Mouse (Mus musculus) CH12.LX (cell line): ENCODE results near the gene Afg1l. TPM values are rescaled to one million over a fixed set of nuclear protein-coding genes. Genes with fewer than 3 reads are reported as not detected.

ENCODE experiments used
- DNase-seq: peaks from one replicate; pipeline ENCODE4 v3.0.0-alpha.2; 2013; ENCODE audit errors: extremely low read depth
- H3K27ac ChIP-seq: 2 replicates; pipeline ENCODE4 v1.5.1; 2012; ENCODE audit warnings: low read depth, mild to moderate bottlenecking, control low read depth, moderate library complexity; ENCODE audit not compliant: insufficient read depth
- H3K27me3 ChIP-seq: replicated peaks from 2 replicates; pipeline ENCODE3; 2012; ENCODE audit warnings: inconsistent platforms
- H3K36me3 ChIP-seq, 2 experiments: replicated peaks in 1 of 2; 2 replicates each; pipeline versions ENCODE3 to v1.6.1; 2012; ENCODE audit warnings: inconsistent platforms in 1 of 2, low read length in 1 of 2, mild to moderate bottlenecking in 1 of 2, mixed read lengths in 1 of 2, moderate library complexity in 1 of 2; ENCODE audit not compliant: control insufficient read depth in 1 of 2, insufficient read depth in 1 of 2
- H3K4me1 ChIP-seq, 2 experiments: 2 replicates each; pipeline ENCODE4 v1.6.1; 2012; ENCODE audit warnings: inconsistent platforms in 1 of 2, moderate library complexity in 1 of 2; ENCODE audit not compliant: insufficient read depth in 2 of 2, control insufficient read depth in 1 of 2
- H3K4me2 ChIP-seq: 2 replicates; pipeline ENCODE4 v1.6.1; 2012; ENCODE audit warnings: low read depth, mild to moderate bottlenecking, control low read depth; ENCODE audit not compliant: poor library complexity, insufficient read depth, severe bottlenecking
- H3K4me3 ChIP-seq, 3 experiments: fragments of 150-350 bp in 1 of 3; sonication (generic) in 1 of 3; replicated peaks in 1 of 3; 2 replicates each; pipeline versions ENCODE3 to v1.5.1; 2011 to 2012; ENCODE audit warnings: low read depth in 2 of 3, low read length in 2 of 3, mild to moderate bottlenecking in 2 of 3, moderate library complexity in 2 of 3, control low read depth in 1 of 3, improper control_type of control experiment in 1 of 3, inconsistent platforms in 1 of 3, mixed read lengths in 1 of 3; ENCODE audit not compliant: poor library complexity in 1 of 3
- H3K79me2 ChIP-seq: replicated peaks from 2 replicates; pipeline ENCODE4 v1.6.1; 2012; ENCODE audit warnings: mild to moderate bottlenecking, moderate library complexity; ENCODE audit not compliant: control insufficient read depth, poor library complexity, insufficient read depth, severe bottlenecking; ENCODE audit errors: extremely low read depth
- H3K9ac ChIP-seq: 2 replicates; pipeline ENCODE4 v1.6.1; 2012; ENCODE audit warnings: low read depth, mild to moderate bottlenecking, control low read depth, moderate library complexity; ENCODE audit not compliant: insufficient read depth
- H3K9me3 ChIP-seq: replicated peaks from 2 replicates; pipeline ENCODE3; 2012; ENCODE audit warnings: low read length, inconsistent platforms, mixed read lengths
- BHLHE40 ChIP-seq: IDR thresholded peaks from 2 replicates; pipeline ENCODE4 v1.6.1; 2011; ENCODE audit warnings: mild to moderate bottlenecking, low read depth, low read length, improper control_type of control experiment
- CHD1 ChIP-seq: IDR thresholded peaks from 2 replicates; pipeline ENCODE4 v1.6.1; 2012; ENCODE audit warnings: low read depth, low read length, improper control_type of control experiment, inconsistent platforms
- CHD2 ChIP-seq: IDR thresholded peaks from 2 replicates; pipeline ENCODE4 v1.6.1; 2011; ENCODE audit warnings: low read length, improper control_type of control experiment
- E2F4 ChIP-seq: IDR thresholded peaks from 2 replicates; pipeline ENCODE4 v1.6.1; 2011; ENCODE audit warnings: low read depth, low read length, improper control_type of control experiment; ENCODE audit not compliant: insufficient replicate concordance
- ELF1 ChIP-seq: IDR thresholded peaks from 2 replicates; pipeline ENCODE4 v1.6.1; 2014; ENCODE audit warnings: low read depth, mild to moderate bottlenecking, inconsistent platforms, low read length, improper control_type of control experiment
- ETS1 ChIP-seq: conservative IDR thresholded peaks from 2 replicates; pipeline ENCODE4 v1.6.1; 2012; ENCODE audit warnings: low read depth, mild to moderate bottlenecking, inconsistent platforms, low read length, improper control_type of control experiment, moderate library complexity
- JUND ChIP-seq: conservative IDR thresholded peaks from 2 replicates; pipeline ENCODE4 v1.6.1; 2011; ENCODE audit warnings: low read depth, low read length, improper control_type of control experiment
- MEF2A ChIP-seq: IDR thresholded peaks from 2 replicates; pipeline ENCODE4 v1.6.1; 2014; ENCODE audit warnings: low read depth, mild to moderate bottlenecking, inconsistent platforms, low read length, improper control_type of control experiment, borderline replicate concordance
- MXI1 ChIP-seq: IDR thresholded peaks from 2 replicates; pipeline ENCODE4 v1.6.1; 2011; ENCODE audit warnings: mild to moderate bottlenecking, low read depth, low read length, improper control_type of control experiment
- MYC ChIP-seq: IDR thresholded peaks from 2 replicates; pipeline ENCODE4 v1.6.1; 2011; ENCODE audit warnings: low read depth, mild to moderate bottlenecking, improper control_type of control experiment, low read length
- NELFE ChIP-seq: IDR thresholded peaks from 2 replicates; pipeline ENCODE4 v1.6.1; 2011; ENCODE audit warnings: low read depth, low read length, improper control_type of control experiment
- PAX5 ChIP-seq: IDR thresholded peaks from 2 replicates; pipeline ENCODE4 v1.6.1; 2012; ENCODE audit warnings: low read length, inconsistent platforms, mixed read lengths
- POLR2A ChIP-seq: IDR thresholded peaks from 2 replicates; pipeline ENCODE4 v1.6.1; 2011; ENCODE audit warnings: low read depth, mild to moderate bottlenecking, improper control_type of control experiment, low read length
- POLR2AphosphoS2 ChIP-seq: IDR thresholded peaks from 2 replicates; pipeline ENCODE4 v1.6.1; 2011; ENCODE audit warnings: low read depth, low read length, improper control_type of control experiment
- RCOR1 ChIP-seq: conservative IDR thresholded peaks from 2 replicates; pipeline ENCODE4 v1.6.1; 2012; ENCODE audit warnings: low read depth, mild to moderate bottlenecking, inconsistent platforms, low read length, improper control_type of control experiment
- SMC3 ChIP-seq: IDR thresholded peaks from 2 replicates; pipeline ENCODE4 v1.6.1; 2011; ENCODE audit warnings: low read depth, low read length, improper control_type of control experiment
- TBP ChIP-seq: conservative IDR thresholded peaks from 2 replicates; pipeline ENCODE4 v1.6.1; 2011; ENCODE audit warnings: low read depth, low read length, improper control_type of control experiment
- TCF12 ChIP-seq: IDR thresholded peaks from 2 replicates; pipeline ENCODE4 v1.6.1; 2014; ENCODE audit warnings: low read depth, mild to moderate bottlenecking, inconsistent platforms, low read length, improper control_type of control experiment
- ZC3H11A ChIP-seq: IDR thresholded peaks from 2 replicates; pipeline ENCODE4 v1.6.1; 2012; ENCODE audit warnings: low read depth, mild to moderate bottlenecking, inconsistent platforms, low read length, improper control_type of control experiment
- ZKSCAN1 ChIP-seq: IDR thresholded peaks from 2 replicates; pipeline ENCODE4 v1.6.1; 2012; ENCODE audit warnings: low read depth, inconsistent platforms, low read length, improper control_type of control experiment, borderline replicate concordance
- ZNF384 ChIP-seq: IDR thresholded peaks from 2 replicates; pipeline ENCODE4 v1.6.1; 2012; ENCODE audit warnings: low read depth, low read length, improper control_type of control experiment, inconsistent platforms
- dilution Hi-C: fragments of 300-500 bp; cut with MboI; formaldehyde crosslinking; loops from 2 replicates; pipeline ENCODE4 v1.14.3; 2020; ENCODE audit warnings: low sequenced_read_pairs; ENCODE audit not compliant: extremely low pct_unique_long_range_greater_than_20kb, extremely low pct_ligation_motif_present
- in situ Hi-C: fragments of 300-500 bp; cut with MboI; formaldehyde crosslinking; loops from 3 replicates; pipeline ENCODE4 v1.14.3; 2019; ENCODE audit warnings: low sequenced_read_pairs, low pct_ligation_motif_present, low pct_unique_long_range_greater_than_20kb, mixed read lengths
- polyA plus RNA-seq: library from polyadenylated mRNA; unstranded; fragments of >175 nt; gene quantifications from 2 replicates; pipeline ENCODE4 v1.2.1, GENCODE M21; 2012; ENCODE audit warnings: low read depth; ENCODE audit not compliant: insufficient read length
- total RNA-seq, 2 experiments: library from RNA; depleted of rRNA; stranded (reverse); fragments of 300-350 nt in 1 of 2; fragments of >200 nt in 1 of 2; gene quantifications; 2 replicates each; pipeline ENCODE4 v1.2.3; 2012 to 2014

Gene Afg1l
- total and polyA plus RNA-seq, 3 experiments: 3.1 to 6.9 (median 4.5) TPM

- H3K9ac ChIP-seq: no peak overlapping the region
- TF ChIP-seq ZC3H11A (no peak), TCF12 (no peak), ZKSCAN1 (no peak), CHD1 (no peak), E2F4 (no peak), MEF2A (no peak), NELFE (no peak), ZNF384 (no peak), CHD2 (no peak), ELF1 (no peak), SMC3 (no peak), MYC (no peak), RCOR1 (no peak), BHLHE40 (no peak), JUND (no peak), PAX5 (no peak), POLR2AphosphoS2 (no peak), ETS1 (no peak), POLR2A (no peak)
- TF ChIP-seq, all 38 proteins: peak for 0
- H3K4me3 ChIP-seq: no peak overlapping the region
- H3K27me3 ChIP-seq: no peaks in the 10 kb centered on the region
- H3K9me3 ChIP-seq: peaks cover 6% of the 10 kb centered on the region
- no peaks in the 10 kb centered on the region; a peak in 1 of 4 replicates for H3K4me1 ChIP-seq
- H3K4me2 ChIP-seq: no peak overlapping the region
- H3K36me3 ChIP-seq: no peaks in the 10 kb centered on the region
- no peak for DNase-seq
- no peak overlapping the region for H3K27ac ChIP-seq
- dilution Hi-C loops (no loop called here), in situ Hi-C loops (no loop called here)
- no peaks in the 10 kb centered on the region for H3K79me2 ChIP-seq
Measured at GRCm38 (mm10) chr10:42287666-42288065, 190.7 kb downstream of the Afg1l start.

GRCm38 (mm10) chr10:42278307-42278850 is 200.0 kb downstream of the Afg1l start:
- H3K27ac ChIP-seq: no peak overlapping the region
- H3K36me3 ChIP-seq: peaks cover 10 to 16% of the 10 kb centered on the region in 2 experiments
- peak overlapping the region; percentile 67 for H3K4me2 ChIP-seq
- DNase-seq: no peak
- dilution Hi-C loops: no loop called here
- peaks cover 12% of the 10 kb centered on the region for H3K79me2 ChIP-seq
- peak overlapping the region; percentile 62 to 88 (median 82) for H3K4me3 ChIP-seq
- peak overlapping the region; percentile 58 for H3K9ac ChIP-seq
- in situ Hi-C loops: no loop called here
- H3K27me3 ChIP-seq: no peaks in the 10 kb centered on the region
- H3K4me1 ChIP-seq: peaks cover 8 to 19% of the 10 kb centered on the region in 2 experiments
- H3K9me3 ChIP-seq: peaks cover 13% of the 10 kb centered on the region
- TF ChIP-seq TBP (no peak), MXI1 (peak; percentile 17; the same call in 1 of the 2 replicates)
- TF ChIP-seq, all 38 proteins: peak for 1
